Mouse (Mus musculus) cerebellum, adult 2 months (tissue): ENCODE results near the gene Zfp28. TPM values are rescaled to one million over a fixed set of nuclear protein-coding genes. Genes with fewer than 3 reads are reported as not detected.
A peak's percentile ranks its signal among the peaks of the same experiment; 100 is the strongest.
"Not testable (repeated sequence)": the region's sequence is repeated elsewhere in the genome, so short reads cannot be mapped to it uniquely, and the experiment has no call there.

Experiments used
- DNase-seq, 2 experiments: peaks; one replicate each; pipeline ENCODE4 v3.0.0; 2021
- H3K27ac ChIP-seq: fragments of 200-500 bp; 2 replicates; pipeline ENCODE4 v1.5.1; 2012; ENCODE audit warnings: low read length, control low read depth, inconsistent platforms; ENCODE audit not compliant: insufficient read depth
- H3K27me3 ChIP-seq: fragments of 200-500 bp; 2 replicates; pipeline ENCODE4 v1.6.1; 2012; ENCODE audit warnings: inconsistent platforms, mild to moderate bottlenecking, low read length, moderate library complexity; ENCODE audit not compliant: control insufficient read depth, insufficient read depth
- H3K4me1 ChIP-seq: fragments of 200-500 bp; 2 replicates; pipeline ENCODE4 v1.6.1; 2011; ENCODE audit warnings: low read length; ENCODE audit not compliant: control insufficient read depth, insufficient read depth
- H3K4me3 ChIP-seq: fragments of 200-500 bp; replicated peaks from 2 replicates; pipeline ENCODE3; 2011; ENCODE audit warnings: mild to moderate bottlenecking, low read depth, low read length, control low read depth; ENCODE audit not compliant: insufficient read depth
- CTCF ChIP-seq: fragments of 200-500 bp; IDR thresholded peaks from 2 replicates; pipeline ENCODE4 v1.5.1; 2011; ENCODE audit warnings: low read depth, mild to moderate bottlenecking, control low read depth, low read length, moderate library complexity, borderline replicate concordance; ENCODE audit not compliant: insufficient read depth
- POLR2A ChIP-seq: fragments of 200-500 bp; IDR thresholded peaks from 2 replicates; pipeline ENCODE4 v1.6.1; 2011; ENCODE audit warnings: low read length, control low read depth, borderline replicate concordance; ENCODE audit not compliant: insufficient read depth
- WGBS: fragments of 180-500 bp; shearing (Covaris S2); methylation state at CpG from one replicate; pipeline ENCODE4 v1.1.7; 2018; 5-methylcytosine and 5-hydroxymethylcytosine counted together
- polyA plus RNA-seq: library from polyadenylated mRNA; depleted of rRNA; stranded (reverse); fragments of >200 nt; gene quantifications from 2 replicates; pipeline ENCODE4 v1.2.3, GENCODE M21; 2012

Zfp28 gene
- polyA plus RNA-seq, 1 experiment = 8.7 TPM

- WGBS = under 1% methylated on average over 38 of the region's 38 CpGs
- TF ChIP-seq CTCF (no peak), POLR2A (peak; percentile 60; the same call in 1 of the 2 replicates)
- Histone ChIP-seq H3K4me3 (peak overlapping the region; percentile 96), H3K4me1 (no peaks in the 10 kb centered on the region), H3K27me3 (no peaks in the 10 kb centered on the region), H3K27ac (peak overlapping the region; percentile 64; the same call in 1 of the 2 replicates)
- peak; percentile 99 for DNase-seq
Observed at GRCm38 (mm10) chr7:6362268-6363046, 20.6 kb upstream of the Zfp28 start.

GRCm38 (mm10) chr7:6363047-6363488 is 20.0 kb upstream of the Zfp28 start, which contains the start of gene Zfp78:
Gene Zfp78 (plus strand): TSS chr7:6363280.
- Histone ChIP-seq H3K4me1 (no peaks in the 10 kb centered on the region), H3K27me3 (no peaks in the 10 kb centered on the region), H3K27ac (peak within 1 kb of the TSS; percentile 64; the same call in 1 of the 2 replicates), H3K4me3 (peak within 1 kb of the TSS; percentile 96)
- TF ChIP-seq CTCF (no peak), POLR2A (peak; percentile 74; the same call in 1 of the 2 replicates)
- under 1% methylated on average over 23 of the region's 23 CpGs for WGBS
- DNase-seq = peak in 1 of 2 experiments; percentile 91

GRCm38 (mm10) chr7:6364761-6365160 is 18.3 kb upstream of the Zfp28 start:
- Histone ChIP-seq H3K4me1 (no peaks in the 10 kb centered on the region), H3K27ac (no peak overlapping the region), H3K4me3 (no peak overlapping the region), H3K27me3 (no peaks in the 10 kb centered on the region)
- TF ChIP-seq POLR2A (no peak), CTCF (no peak)
- DNase-seq = no peak
- 50% methylated on average over 1 of the region's 1 CpGs for WGBS

GRCm38 (mm10) chr7:6367185-6367584 is 15.9 kb upstream of the Zfp28 start:
- no peak overlapping the region for H3K27ac ChIP-seq
- TF ChIP-seq CTCF = no peak
- no peak for TF ChIP-seq POLR2A
- WGBS = 95% methylated on average over 5 of the region's 5 CpGs
- no peak for DNase-seq
- no peaks in the 10 kb centered on the region for H3K4me1 ChIP-seq
- H3K27me3 ChIP-seq = no peaks in the 10 kb centered on the region
- no peak overlapping the region for H3K4me3 ChIP-seq

- DNase-seq, H3K27me3 ChIP-seq, H3K4me1 ChIP-seq, H3K27ac ChIP-seq, H3K4me3 ChIP-seq: not testable (repeated sequence)
- 86% methylated on average over 5 of the region's 5 CpGs for WGBS
Observed at GRCm38 (mm10) chr7:6368146-6368545, 14.9 kb upstream of the Zfp28 start.

GRCm38 (mm10) chr7:6369460-6369859 is 13.6 kb upstream of the Zfp28 start:
- DNase-seq = no peak
- Histone ChIP-seq H3K27ac (no peak overlapping the region), H3K27me3 (no peaks in the 10 kb centered on the region), H3K4me1 (no peaks in the 10 kb centered on the region), H3K4me3 (no peak overlapping the region)
- WGBS = 82% methylated on average over 3 of the region's 3 CpGs
- TF ChIP-seq POLR2A = no peak

GRCm38 (mm10) chr7:6372993-6373392 is 10.1 kb upstream of the Zfp28 start:
- Histone ChIP-seq H3K27ac (no peak overlapping the region), H3K27me3 (no peaks in the 10 kb centered on the region), H3K4me1 (no peaks in the 10 kb centered on the region), H3K4me3 (no peak overlapping the region)
- 93% methylated on average over 3 of the region's 3 CpGs for WGBS
- TF ChIP-seq CTCF (no peak), POLR2A (no peak)
- no peak for DNase-seq

- DNase-seq = no peak
- H3K4me1 ChIP-seq = peaks cover 3% of the 10 kb centered on the region; the same call in 1 of the 2 replicates
- no peak overlapping the region for H3K27ac ChIP-seq
- H3K4me3 ChIP-seq = no peak overlapping the region
- TF ChIP-seq POLR2A (no peak), CTCF (no peak)
- WGBS = 80% methylated on average over 8 of the region's 8 CpGs
- no peaks in the 10 kb centered on the region for H3K27me3 ChIP-seq
Observed at GRCm38 (mm10) chr7:6378441-6378840, 4.7 kb upstream of the Zfp28 start.
